Mouse (Mus musculus): ENCODE measurements at regions not wholly inside any gene's neighbourhood (a gene's known extent, or its start where the extent isn't known, plus 50 kb on each side); places are given as distances from the start of the nearest gene placed in this dataset.

DNA sequence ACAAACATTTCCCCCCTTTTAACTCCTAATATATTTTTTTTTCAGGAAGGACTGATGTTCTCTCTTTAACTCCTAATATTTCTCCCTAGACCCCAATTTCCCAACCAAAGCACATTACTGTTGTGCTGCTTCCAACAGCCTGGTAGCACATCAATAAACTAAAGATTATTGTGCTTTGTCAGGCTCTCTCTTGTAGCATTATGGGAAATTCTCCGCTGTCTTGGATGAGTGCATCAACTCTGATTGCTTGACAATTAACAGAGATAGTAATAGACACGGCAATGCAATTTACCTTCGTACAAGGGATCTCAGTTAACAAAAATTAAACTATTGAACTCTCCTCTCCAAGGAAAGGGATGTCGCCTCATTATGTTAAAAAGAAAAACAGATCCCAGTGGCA lies 230.3 kb downstream of the Gm10295 start:
- ATAC-seq, result no peak
- DNase-seq (ENCODE audit: low spot score), result no peak
- 78% methylated on average over 4 of the region's 4 CpGs for WGBS
- Histone ChIP-seq H3K4me1 (ENCODE audit: insufficient read depth, low read depth, low read length) (no peaks in the 10 kb centered on the region), H3K27me3 (replicated peaks; ENCODE audit: insufficient read depth, low read length) (no peaks in the 10 kb centered on the region), H3K27ac (ENCODE audit: low read length) (no peak overlapping the region), H3K9ac (replicated peaks; ENCODE audit: low read depth) (no peak overlapping the region), H3K4me2 (replicated peaks; ENCODE audit: low read depth, low read length) (no peak overlapping the region), H3K4me3 (ENCODE audit: low read depth, low read length) (no peak overlapping the region), H3K36me3 (ENCODE audit: insufficient read depth, low read length) (no peaks in the 10 kb centered on the region), H3K9me3 (ENCODE audit: low read length) (no peaks in the 10 kb centered on the region)
- TF ChIP-seq EP300 (IDR thresholded peaks at IDR 0.05) (no peak), CTCF (IDR thresholded peaks at IDR 0.05) (no peak)

DNA sequence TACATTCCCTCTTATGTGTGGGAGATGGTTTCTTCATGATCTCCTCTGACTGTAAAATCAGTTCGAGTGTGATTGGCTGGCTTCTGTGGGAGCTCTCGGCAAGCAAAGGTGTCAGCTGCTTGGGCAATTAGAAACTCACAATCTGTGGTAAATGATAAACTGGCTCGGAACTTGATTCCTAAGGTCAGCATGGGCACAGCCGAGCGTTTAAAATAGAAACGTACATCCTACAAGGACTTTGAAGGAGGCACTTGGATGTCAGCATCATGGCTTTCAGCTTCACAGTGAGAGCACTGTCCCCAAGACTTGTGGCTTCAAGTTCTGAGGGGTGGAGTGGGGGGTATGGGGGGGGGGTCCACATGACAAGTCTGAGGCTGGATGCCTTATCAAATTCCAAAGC lies 231.3 kb downstream of the Gm10295 start:
- DNase-seq (ENCODE audit: low spot score) (no peak), ATAC-seq (no peak)
- TF ChIP-seq CTCF (IDR thresholded peaks at IDR 0.05), result no peak
- H3K36me3 ChIP-seq (ENCODE audit: insufficient read depth, low read length), result no peaks in the 10 kb centered on the region
- no peak overlapping the region for H3K4me3 ChIP-seq (ENCODE audit: low read depth, low read length)
- H3K9ac ChIP-seq (replicated peaks; ENCODE audit: low read depth), result no peak overlapping the region
- H3K4me1 ChIP-seq (ENCODE audit: insufficient read depth, low read depth, low read length), result no peaks in the 10 kb centered on the region
- no peak overlapping the region for H3K4me2 ChIP-seq (replicated peaks; ENCODE audit: low read depth, low read length)
- 31% methylated on average over 6 of the region's 6 CpGs for WGBS
- no peaks in the 10 kb centered on the region for H3K9me3 ChIP-seq (ENCODE audit: low read length)
- H3K27me3 ChIP-seq (replicated peaks; ENCODE audit: insufficient read depth, low read length), result no peaks in the 10 kb centered on the region
- no peak overlapping the region for H3K27ac ChIP-seq (ENCODE audit: low read length)

DNA sequence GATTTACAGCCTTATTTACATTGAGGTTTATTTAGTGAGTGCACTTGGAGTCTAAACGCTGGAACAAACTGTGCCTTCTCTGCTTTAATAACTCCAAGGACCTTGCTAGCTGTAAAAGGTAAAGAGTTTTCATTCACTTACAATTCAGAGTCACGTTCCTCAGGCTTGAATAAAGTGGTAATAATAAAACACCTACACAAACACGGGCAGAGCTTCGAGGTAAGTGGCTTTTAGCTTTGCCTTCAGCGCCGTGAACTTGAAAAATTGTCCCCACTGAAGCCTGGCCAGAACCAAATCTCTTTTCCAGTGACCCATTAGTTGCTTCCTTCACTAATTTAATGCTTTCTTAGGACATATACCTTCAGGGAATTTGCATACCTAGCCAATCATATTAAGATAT lies 244.2 kb downstream of the Gm10295 start:
- ATAC-seq, result no peak
- TF ChIP-seq EP300 (IDR thresholded peaks at IDR 0.05) (no peak), CTCF (IDR thresholded peaks at IDR 0.05) (no peak)
- Histone ChIP-seq H3K4me3 (ENCODE audit: low read depth, low read length) (no peak overlapping the region), H3K36me3 (ENCODE audit: insufficient read depth, low read length) (no peaks in the 10 kb centered on the region), H3K9ac (replicated peaks; ENCODE audit: low read depth) (no peak overlapping the region), H3K4me1 (ENCODE audit: insufficient read depth, low read depth, low read length) (no peaks in the 10 kb centered on the region), H3K27ac (ENCODE audit: low read length) (no peak overlapping the region), H3K9me3 (ENCODE audit: low read length) (no peaks in the 10 kb centered on the region), H3K27me3 (replicated peaks; ENCODE audit: insufficient read depth, low read length) (no peaks in the 10 kb centered on the region), H3K4me2 (replicated peaks; ENCODE audit: low read depth, low read length) (no peak overlapping the region)
- WGBS, result 74% methylated on average over 6 of the region's 6 CpGs
- no peak for DNase-seq (ENCODE audit: low spot score)

DNA sequence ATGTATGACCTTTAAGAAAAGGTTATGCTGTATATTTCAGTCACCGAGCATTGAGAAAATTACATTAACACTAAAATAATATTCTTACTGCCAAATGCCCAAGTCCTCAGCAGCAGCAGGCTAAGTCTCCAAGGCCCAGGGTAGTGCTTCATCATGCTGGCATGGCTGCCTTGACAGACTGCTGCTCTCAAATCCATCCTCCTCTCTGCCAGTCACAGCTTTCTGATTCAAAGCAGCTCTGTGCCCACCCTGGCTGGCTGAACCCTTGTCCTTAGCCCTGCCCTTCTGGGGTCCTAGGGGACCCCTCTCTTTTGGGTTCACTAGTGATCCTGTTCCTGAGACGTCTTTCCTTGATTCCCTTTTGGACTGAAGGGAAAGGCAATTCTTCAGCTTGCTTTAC lies 251.0 kb downstream of the Gm10295 start:
- H3K4me3 ChIP-seq (ENCODE audit: low read depth, low read length), result no peak overlapping the region
- WGBS, result 80% methylated on average over 2 of the region's 2 CpGs
- H3K4me2 ChIP-seq (replicated peaks; ENCODE audit: low read depth, low read length), result no peak overlapping the region
- H3K36me3 ChIP-seq (ENCODE audit: insufficient read depth, low read length), result no peaks in the 10 kb centered on the region
- TF ChIP-seq CTCF (IDR thresholded peaks at IDR 0.05), result no peak
- no peak for TF ChIP-seq EP300 (IDR thresholded peaks at IDR 0.05)
- no peaks in the 10 kb centered on the region for H3K9me3 ChIP-seq (ENCODE audit: low read length)
- H3K27ac ChIP-seq (ENCODE audit: low read length), result no peak overlapping the region
- no peaks in the 10 kb centered on the region for H3K4me1 ChIP-seq (ENCODE audit: insufficient read depth, low read depth, low read length)
- DNase-seq (ENCODE audit: low spot score) (no peak), ATAC-seq (no peak)
- no peaks in the 10 kb centered on the region for H3K27me3 ChIP-seq (replicated peaks; ENCODE audit: insufficient read depth, low read length)
- no peak overlapping the region for H3K9ac ChIP-seq (replicated peaks; ENCODE audit: low read depth)

DNA sequence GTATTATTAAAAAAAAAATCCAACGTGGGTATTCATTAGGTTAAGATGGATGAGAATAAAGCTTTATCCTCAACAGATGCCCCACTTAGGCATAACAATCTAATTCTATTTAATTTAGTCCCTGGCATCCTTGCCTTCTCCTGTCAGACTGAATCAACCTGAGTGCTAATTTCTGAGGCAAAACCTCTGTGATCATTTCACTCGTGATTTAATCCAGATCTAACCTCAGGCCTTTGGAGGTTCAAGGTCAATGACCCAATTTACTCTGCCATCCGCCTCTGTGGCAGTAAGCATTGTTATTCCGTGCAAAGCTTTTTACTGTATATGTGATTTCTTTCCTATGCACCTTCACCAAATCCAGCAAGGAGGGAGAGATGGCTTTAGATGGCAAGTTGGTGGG lies 253.0 kb downstream of the Gm10295 start:
- no peaks in the 10 kb centered on the region for H3K4me1 ChIP-seq (ENCODE audit: insufficient read depth, low read depth, low read length)
- 64% methylated on average over 4 of the region's 4 CpGs for WGBS
- H3K27me3 ChIP-seq (replicated peaks; ENCODE audit: insufficient read depth, low read length), result no peaks in the 10 kb centered on the region
- DNase-seq (ENCODE audit: low spot score), result no peak
- H3K4me2 ChIP-seq (replicated peaks; ENCODE audit: low read depth, low read length), result no peak overlapping the region
- no peaks in the 10 kb centered on the region for H3K9me3 ChIP-seq (ENCODE audit: low read length)
- ATAC-seq, result no peak
- no peaks in the 10 kb centered on the region for H3K36me3 ChIP-seq (ENCODE audit: insufficient read depth, low read length)
- no peak overlapping the region for H3K9ac ChIP-seq (replicated peaks; ENCODE audit: low read depth)
- no peak overlapping the region for H3K27ac ChIP-seq (ENCODE audit: low read length)
- TF ChIP-seq CTCF (IDR thresholded peaks at IDR 0.05) (no peak), EP300 (IDR thresholded peaks at IDR 0.05) (no peak)
- H3K4me3 ChIP-seq (ENCODE audit: low read depth, low read length), result no peak overlapping the region

DNA sequence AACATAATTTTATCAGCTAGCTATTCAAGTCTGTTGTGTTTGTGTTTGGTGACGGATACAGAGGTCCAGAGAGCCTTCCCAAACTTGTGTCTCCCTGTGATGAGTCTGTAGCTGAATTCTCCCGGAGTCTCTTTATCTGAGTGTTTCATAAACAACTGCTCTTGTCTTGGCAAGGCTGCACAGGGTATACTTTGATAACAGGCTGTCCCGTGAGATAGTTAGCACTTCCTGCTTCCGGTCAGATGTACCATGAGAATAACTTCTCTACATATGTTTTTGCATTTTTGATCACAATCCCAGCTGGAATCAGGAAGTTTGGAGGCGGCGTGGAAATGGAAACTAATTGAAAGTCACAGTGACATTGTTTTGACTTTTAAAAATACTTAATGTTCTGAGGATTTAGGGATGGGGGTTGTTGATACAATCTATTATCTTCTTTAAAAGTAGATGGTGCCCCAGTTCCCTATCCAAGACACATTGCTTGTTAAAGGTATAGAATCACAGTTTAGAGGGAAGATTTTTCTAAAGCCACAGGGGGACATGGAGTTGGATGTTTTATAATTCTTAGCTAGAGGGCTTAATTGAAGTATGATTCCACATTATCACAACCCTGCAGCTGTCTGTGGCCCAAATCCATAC lies 257.9 kb downstream of the Gm10295 start:
- no peaks in the 10 kb centered on the region for H3K9me3 ChIP-seq (ENCODE audit: low read length)
- ATAC-seq, result peak; percentile 76
- no peak overlapping the region for H3K4me3 ChIP-seq (ENCODE audit: low read depth, low read length)
- DNase-seq (ENCODE audit: low spot score), result peak; percentile 69
- H3K9ac ChIP-seq (replicated peaks; ENCODE audit: low read depth), result no peak overlapping the region
- 38% methylated on average over 6 of the region's 6 CpGs for WGBS
- H3K4me1 ChIP-seq (ENCODE audit: insufficient read depth, low read depth, low read length), result no peaks in the 10 kb centered on the region
- no peaks in the 10 kb centered on the region for H3K27me3 ChIP-seq (replicated peaks; ENCODE audit: insufficient read depth, low read length)
- TF ChIP-seq EP300 (IDR thresholded peaks at IDR 0.05) (peak; percentile 68; the same call in 1 of the 2 replicates), CTCF (IDR thresholded peaks at IDR 0.05) (no peak)
- H3K36me3 ChIP-seq (ENCODE audit: insufficient read depth, low read length), result no peaks in the 10 kb centered on the region
- H3K4me2 ChIP-seq (replicated peaks; ENCODE audit: low read depth, low read length), result no peak overlapping the region
- peak overlapping the region; percentile 52 for H3K27ac ChIP-seq (ENCODE audit: low read length)

DNA sequence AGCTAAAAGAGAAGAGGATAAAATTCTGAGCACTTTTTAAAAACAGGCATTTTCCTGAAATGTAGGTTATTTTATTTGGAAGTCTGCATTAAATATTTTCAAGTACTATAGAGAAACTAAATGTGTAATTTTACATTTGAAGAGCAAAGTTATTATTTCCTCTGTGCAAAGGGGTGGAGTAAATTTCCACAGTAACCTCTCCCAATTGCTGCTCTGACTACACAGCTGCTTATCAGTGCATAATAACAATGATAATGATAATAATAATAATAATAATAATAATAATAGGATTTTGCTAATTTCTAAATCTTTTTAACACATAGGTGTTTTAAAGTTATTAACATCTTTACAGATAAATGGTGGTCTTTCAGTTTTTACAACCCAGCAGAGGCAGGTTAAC lies 258.5 kb downstream of the Gm10295 start:
- Histone ChIP-seq H3K9me3 (ENCODE audit: low read length) (no peaks in the 10 kb centered on the region), H3K4me3 (ENCODE audit: low read depth, low read length) (no peak overlapping the region), H3K36me3 (ENCODE audit: insufficient read depth, low read length) (no peaks in the 10 kb centered on the region), H3K4me1 (ENCODE audit: insufficient read depth, low read depth, low read length) (no peaks in the 10 kb centered on the region), H3K27me3 (replicated peaks; ENCODE audit: insufficient read depth, low read length) (no peaks in the 10 kb centered on the region), H3K9ac (replicated peaks; ENCODE audit: low read depth) (no peak overlapping the region), H3K4me2 (replicated peaks; ENCODE audit: low read depth, low read length) (no peak overlapping the region), H3K27ac (ENCODE audit: low read length) (no peak overlapping the region)
- TF ChIP-seq EP300 (IDR thresholded peaks at IDR 0.05) (no peak), CTCF (IDR thresholded peaks at IDR 0.05) (no peak)
- ATAC-seq (no peak), DNase-seq (ENCODE audit: low spot score) (no peak)
